Mouse (Mus musculus): ENCODE results near the gene Gm42421.

The Gm42421 gene

GRCm38 (mm10) chr5:143927875-143928274 lies at the start of gene Gm42421:
Gene Gm42421, plus strand, starts transcription at chr5:143928175.
- CTCF ChIA-PET = no interaction called here

- CTCF ChIA-PET = no interaction called here
These were observed 42.7 kb upstream of the Gm42421 start for GRCm38 (mm10) chr5:143885274-143885673.

DNA sequence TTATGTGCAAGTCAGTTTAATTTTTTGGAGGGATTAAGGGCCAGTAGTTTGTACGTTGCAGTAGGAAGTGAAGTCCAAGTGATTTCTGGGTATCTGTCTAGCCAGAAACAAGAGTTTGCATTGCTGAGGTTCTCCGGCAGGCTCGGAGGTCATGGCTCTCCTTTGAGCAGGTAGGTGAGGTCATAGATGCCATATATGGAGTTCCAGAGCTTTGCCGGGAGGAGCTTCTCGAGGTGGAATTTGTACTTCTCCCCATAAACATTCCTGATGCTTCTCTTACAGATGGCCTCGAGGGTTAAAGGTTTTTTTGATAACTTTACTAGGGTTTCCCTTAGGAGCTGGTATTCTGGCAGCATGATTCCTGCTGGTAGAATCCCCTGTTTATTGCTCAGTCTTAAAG lies 37.2 kb upstream of the Gm42421 start:
- CTCF ChIA-PET = no interaction called here

- CTCF ChIA-PET = interaction anchor here (0.6 kb wide), 1 partner anchor 208 kb away, joined by 6 read pairs; no protein-coding TSS in a partner anchor
These were observed 35.6 kb upstream of the Gm42421 start for GRCm38 (mm10) chr5:143892255-143892886.

DNA sequence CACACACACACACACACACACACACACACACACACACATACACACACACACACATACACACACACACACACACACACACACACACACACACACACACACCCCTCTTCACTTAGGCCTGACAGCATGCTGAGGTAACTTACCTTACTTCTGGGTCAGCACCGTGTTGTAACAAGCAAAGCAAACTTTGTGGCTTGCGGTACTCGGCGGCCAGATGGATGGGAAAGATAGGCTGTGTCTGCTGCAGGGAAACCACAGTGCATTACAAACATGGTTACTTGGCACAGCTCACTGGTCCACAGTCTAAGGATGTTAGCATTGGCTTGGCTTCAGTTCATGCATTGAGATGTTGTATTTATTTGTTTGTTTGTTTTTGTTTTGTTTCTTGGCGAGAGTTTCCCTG lies 34.6 kb upstream of the Gm42421 start:
- CTCF ChIA-PET = no interaction called here

GRCm38 (mm10) chr5:143897635-143898330 lies 30.2 kb upstream of the Gm42421 start, which contains the start of gene Ankrd61:
Gene Ankrd61, minus strand, starts transcription at chr5:143897685.
- CTCF ChIA-PET = no interaction called here

GRCm38 (mm10) chr5:143902111-143902510 lies 25.9 kb upstream of the Gm42421 start:
- CTCF ChIA-PET = no interaction called here

DNA sequence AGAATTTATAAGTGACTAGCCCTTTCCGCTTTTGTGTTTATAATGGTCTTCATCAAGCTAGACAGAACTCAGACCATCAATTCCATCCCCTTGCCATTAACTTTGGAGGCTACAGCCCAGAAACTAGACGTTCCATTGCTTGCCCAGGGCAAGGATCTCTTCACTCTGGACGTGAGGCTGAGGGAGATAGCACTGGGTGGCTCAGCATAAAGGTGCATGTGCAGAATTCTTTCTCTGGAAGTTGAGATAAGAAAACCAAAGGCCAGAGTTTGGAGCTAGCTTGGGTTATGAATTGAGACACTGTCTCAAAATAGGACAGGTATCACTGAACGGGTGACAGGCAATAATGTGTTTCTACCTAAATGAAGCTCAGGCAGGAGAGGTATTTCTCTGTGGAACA lies 24.2 kb upstream of the Gm42421 start:
- CTCF ChIA-PET = no interaction called here

GRCm38 (mm10) chr5:143906429-143906828 lies 21.5 kb upstream of the Gm42421 start:
- CTCF ChIA-PET = no interaction called here

DNA sequence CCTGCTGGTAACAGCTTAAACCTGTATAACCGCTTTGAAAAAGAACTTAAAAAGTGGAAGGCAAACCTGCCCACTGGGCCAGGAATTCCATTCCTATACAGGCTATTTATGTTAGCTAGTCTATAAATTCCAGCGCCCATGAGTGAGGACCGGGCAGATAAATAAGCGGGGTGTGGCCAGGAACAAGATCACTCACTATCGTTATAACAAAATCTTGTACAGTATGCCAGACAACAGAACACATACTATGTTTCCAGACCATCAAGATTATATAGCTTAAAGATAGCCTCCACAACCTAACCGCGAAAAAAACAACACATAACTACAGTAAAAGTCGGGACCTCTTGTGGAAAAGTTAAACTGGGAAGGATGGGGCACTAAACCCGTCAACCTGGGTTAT lies 19.0 kb upstream of the Gm42421 start:
- CTCF ChIA-PET = interaction anchor here (0.5 kb wide), 1 partner anchor 1471 kb away, joined by 3 read pairs; no protein-coding TSS in a partner anchor

DNA sequence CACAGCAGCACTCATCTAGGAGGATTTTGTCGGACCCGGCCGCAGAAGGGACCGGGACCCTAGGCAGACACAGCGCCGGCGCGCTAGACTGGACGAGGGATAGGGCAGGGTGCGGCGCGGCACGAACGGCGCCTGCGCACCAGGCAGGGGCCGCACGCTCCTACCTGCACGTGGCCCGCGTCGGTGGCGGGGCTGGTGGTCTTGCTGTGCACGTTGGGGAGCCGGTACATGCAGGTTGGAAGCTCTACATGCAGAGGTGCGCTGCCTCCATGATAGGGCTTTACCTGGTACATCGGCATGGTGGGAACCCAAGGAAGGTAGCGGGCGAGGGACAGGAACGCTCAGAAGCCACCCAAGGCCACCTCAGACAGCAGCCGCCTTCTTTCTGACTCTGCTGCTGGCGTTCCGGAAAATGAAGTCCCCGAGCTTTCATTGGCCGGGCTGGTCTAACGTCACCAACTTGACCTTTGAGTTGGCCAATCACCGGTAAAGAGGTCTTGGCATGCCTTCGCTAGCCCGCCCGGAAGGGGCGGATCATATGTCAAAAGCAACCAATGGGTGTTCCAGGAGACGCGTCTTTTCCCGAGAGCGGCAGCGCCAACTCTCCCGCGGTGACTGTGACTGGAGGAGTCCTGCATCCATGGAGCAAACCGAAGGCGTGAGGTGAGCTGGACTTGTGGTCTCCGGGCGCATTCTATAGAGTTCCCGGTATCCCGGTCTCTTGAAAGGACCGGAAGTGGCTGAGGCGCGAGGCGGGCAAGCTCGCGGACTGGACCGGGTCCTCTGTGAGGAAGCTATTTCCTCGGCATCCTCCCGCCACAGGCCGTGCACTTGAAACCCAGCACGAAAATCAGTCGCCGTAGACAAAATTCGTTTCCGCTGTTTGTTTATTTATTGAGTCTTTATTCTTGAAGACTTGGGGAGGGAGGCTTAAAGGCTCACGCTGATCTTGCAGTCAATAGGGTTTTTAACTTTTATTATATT lies 18.3 kb upstream of the Gm42421 start, which contains the start of the genes Aimp2 and Pms2:
TSS of gene Aimp2 (minus strand) at position 431 of the 984 bp plus-strand sequence.
TSS of gene Pms2 (plus strand) at position 548 of the 984 bp plus-strand sequence.
- CTCF ChIA-PET = interaction anchor here (1.2 kb wide), 1 partner anchor 178 kb away, joined by 3 read pairs; the partner anchor contains the start of gene Usp42

GRCm38 (mm10) chr5:143916221-143916620 lies 11.8 kb upstream of the Gm42421 start:
- CTCF ChIA-PET = no interaction called here

DNA sequence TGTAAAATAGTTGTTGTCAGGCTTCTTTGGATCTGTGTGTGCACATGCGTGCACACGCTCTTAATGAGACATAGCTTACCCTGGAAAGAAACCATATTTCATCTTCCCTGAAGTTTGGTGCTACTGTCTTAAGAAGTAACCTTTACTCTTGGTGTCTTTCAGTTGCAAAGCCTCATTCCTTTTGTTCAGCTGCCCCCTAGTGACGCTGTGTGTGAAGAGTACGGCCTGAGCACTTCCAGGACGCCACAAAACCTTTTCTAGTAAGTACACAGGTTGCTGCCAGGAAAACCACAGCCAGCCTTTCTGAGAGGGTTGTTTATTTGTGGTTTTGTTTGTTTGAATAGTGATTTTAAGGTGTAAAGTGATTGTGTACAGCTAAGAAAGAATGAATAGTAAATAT lies 10.6 kb upstream of the Gm42421 start:
- CTCF ChIA-PET = no interaction called here

- CTCF ChIA-PET = no interaction called here
These were observed 9.9 kb upstream of the Gm42421 start for GRCm38 (mm10) chr5:143918120-143918519.

DNA sequence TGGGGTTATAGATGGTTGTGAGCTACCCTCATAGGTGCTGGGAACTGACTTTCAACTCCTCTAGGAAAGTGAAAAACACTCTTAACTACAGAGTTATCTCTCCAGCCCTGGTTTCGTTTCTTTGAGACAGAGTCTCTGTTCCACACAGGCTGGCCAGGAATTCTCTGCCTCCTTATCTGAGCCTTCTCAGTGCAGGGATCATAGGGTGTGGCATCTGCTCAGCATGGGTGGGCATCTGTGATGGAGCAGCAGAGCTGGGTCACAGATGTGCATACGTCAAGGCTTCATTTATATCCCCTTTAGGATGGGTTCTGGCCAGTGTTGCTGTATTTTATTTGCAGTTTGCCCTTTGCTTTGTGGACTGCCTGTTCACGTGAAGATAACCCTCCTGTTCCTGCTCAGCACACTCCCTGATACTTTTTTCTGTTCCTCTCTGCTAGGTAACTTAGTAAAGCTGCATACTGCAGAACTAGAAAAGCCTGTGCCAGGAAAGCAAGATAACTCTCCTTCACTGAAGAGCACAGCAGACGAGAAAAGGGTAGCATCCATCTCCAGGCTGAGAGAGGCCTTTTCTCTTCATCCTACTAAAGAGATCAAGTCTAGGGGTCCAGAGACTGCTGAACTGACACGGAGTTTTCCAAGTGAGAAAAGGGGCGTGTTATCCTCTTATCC lies 3.1 kb upstream of the Gm42421 start:
- CTCF ChIA-PET = no interaction called here

- CTCF ChIA-PET = interaction anchor here (0.6 kb wide), 1 partner anchor 607 kb away, joined by 4 read pairs; no protein-coding TSS in a partner anchor
These were observed 1.3 kb downstream of the Gm42421 start for GRCm38 (mm10) chr5:143929291-143929690.

GRCm38 (mm10) chr5:143930656-143931055 lies 2.7 kb downstream of the Gm42421 start:
- CTCF ChIA-PET = no interaction called here

DNA sequence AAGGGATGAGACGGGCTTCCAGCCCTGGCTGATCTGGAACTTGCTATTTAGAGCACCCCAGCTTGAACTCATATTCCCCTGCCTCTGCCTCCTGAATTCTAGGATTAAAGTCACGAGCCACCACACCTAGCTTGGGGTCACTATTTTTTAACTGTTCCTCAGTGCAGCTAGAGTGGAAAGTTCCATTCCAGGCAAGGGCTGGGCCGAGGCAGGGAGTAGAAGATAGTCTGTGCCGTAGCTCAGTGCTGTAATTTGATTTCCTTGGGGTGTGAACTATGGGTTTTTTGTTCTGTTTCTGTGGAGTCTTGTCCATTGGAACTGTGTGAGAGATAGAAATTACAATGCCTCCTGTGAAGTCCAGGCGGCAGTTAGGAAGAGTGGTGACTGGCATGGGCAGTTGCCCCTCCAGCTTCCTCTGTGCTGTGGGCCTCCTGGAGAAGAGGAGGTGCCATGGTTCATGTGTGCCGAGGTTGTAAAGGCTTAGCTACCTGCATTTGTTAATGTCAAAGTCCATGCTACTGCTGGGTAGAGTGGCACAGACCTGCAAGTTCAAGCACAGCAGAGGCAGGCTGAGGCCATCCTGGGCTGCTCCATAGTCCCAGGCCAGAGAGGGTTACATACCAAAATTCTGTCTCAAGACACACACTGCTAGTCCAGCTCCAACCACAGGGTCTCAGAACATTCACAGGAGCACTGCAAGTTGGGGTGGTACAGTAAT lies 4.0 kb downstream of the Gm42421 start:
- CTCF ChIA-PET = no interaction called here

- CTCF ChIA-PET = no interaction called here
These were observed 4.9 kb downstream of the Gm42421 start, which contains the start of gene Rsph10b for GRCm38 (mm10) chr5:143932831-143933230. Gene Rsph10b, plus strand, starts transcription at chr5:143933035.

DNA sequence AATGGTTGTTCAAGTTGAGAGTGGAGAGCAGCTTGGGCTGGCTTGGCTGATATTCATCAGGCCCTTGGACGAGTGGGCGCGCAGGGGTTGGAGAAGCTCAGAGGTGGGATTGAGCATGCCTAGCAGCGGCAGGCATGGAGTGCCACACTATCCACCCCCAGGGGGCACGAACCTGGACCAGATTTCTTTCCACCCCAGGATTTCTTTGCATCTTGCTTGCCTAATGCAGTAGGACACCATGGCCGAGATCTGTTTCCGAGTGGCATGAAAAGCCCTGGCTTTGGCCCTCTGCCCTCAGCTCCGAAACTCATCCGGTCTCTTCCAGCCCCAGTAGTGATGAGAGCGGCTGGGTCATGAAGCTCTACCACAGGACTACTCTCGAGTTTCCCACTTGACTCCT lies 5.4 kb downstream of the Gm42421 start:
- CTCF ChIA-PET = no interaction called here

GRCm38 (mm10) chr5:143933875-143934274 lies 5.9 kb downstream of the Gm42421 start:
- CTCF ChIA-PET = no interaction called here

Data from spleen, embryonic (tissue).